Mouse (Mus musculus): ENCODE measurements around the gene Hip1. TPM values are rescaled to one million over a fixed set of nuclear protein-coding genes. Genes with fewer than 3 reads are reported as not detected.
A peak's percentile ranks its signal among the peaks of the same experiment; 100 is the strongest.

Hip1 gene
- 4.7 and 8.0 TPM in 2 replicates for polyA plus RNA-seq (2012; rRNA removed)

GRCm38 (mm10) chr5:135544865-135545797 is at the start of gene Hip1:
Gene Hip1 (minus strand): TSS chr5:135545120.
- Histone ChIP-seq H3K27me3 (ENCODE audit: control insufficient read depth, insufficient read depth, low read length) (peaks cover 17% of the 10 kb centered on the region; the same call in 1 of the 2 replicates), H3K27ac (ENCODE audit: insufficient read depth, low read depth, low read length) (peak within 1 kb of the TSS; percentile 12), H3K4me1 (ENCODE audit: control insufficient read depth, insufficient read depth, insufficient read length, low read length) (peaks cover 10% of the 10 kb centered on the region; the same call in 1 of the 2 replicates), H3K4me3 (ENCODE audit: low read depth, low read length) (peak within 1 kb of the TSS; percentile 71), H3K36me3 (ENCODE audit: control insufficient read depth, insufficient read depth, low read length) (no peaks in the 10 kb centered on the region)
- WGBS = 1% methylated on average over 46 of the region's 46 CpGs
- 0 out of 2 replicates have a peak, but pooled peaks have one; percentile 40 for TF ChIP-seq POLR2A (IDR thresholded peaks at IDR 0.05; ENCODE audit: low read depth, low read length)
- TF ChIP-seq CTCF (IDR thresholded peaks at IDR 0.05; ENCODE audit: extremely low read depth, insufficient read length, insufficient replicate concordance, low read depth, low read length) = peak; percentile 29; the same call in 1 of the 2 replicates

- Histone ChIP-seq H3K36me3 (ENCODE audit: control insufficient read depth, insufficient read depth, low read length) (no peaks in the 10 kb centered on the region), H3K4me1 (ENCODE audit: control insufficient read depth, insufficient read depth, insufficient read length, low read length) (peaks cover 25% of the 10 kb centered on the region; the same call in 1 of the 2 replicates), H3K4me3 (ENCODE audit: low read depth, low read length) (no peak overlapping the region), H3K27ac (ENCODE audit: insufficient read depth, low read depth, low read length) (peak overlapping the region; percentile 94), H3K27me3 (ENCODE audit: control insufficient read depth, insufficient read depth, low read length) (no peaks in the 10 kb centered on the region; the same call in 1 of the 2 replicates)
- 34% methylated on average over 12 of the region's 12 CpGs for WGBS
- TF ChIP-seq CTCF (IDR thresholded peaks at IDR 0.05; ENCODE audit: extremely low read depth, insufficient read length, insufficient replicate concordance, low read depth, low read length) (no peak), POLR2A (IDR thresholded peaks at IDR 0.05; ENCODE audit: low read depth, low read length) (no peak)
Observed at GRCm38 (mm10) chr5:135589996-135590784, 45.3 kb upstream of the Hip1 start.

GRCm38 (mm10) chr5:135587764-135588163 is 42.8 kb upstream of the Hip1 start:
- no peaks in the 10 kb centered on the region; the same call in 1 of the 2 replicates for H3K27me3 ChIP-seq (ENCODE audit: control insufficient read depth, insufficient read depth, low read length)
- peak overlapping the region; percentile 46; the same call in 1 of the 2 replicates for H3K27ac ChIP-seq (ENCODE audit: insufficient read depth, low read depth, low read length)
- no peaks in the 10 kb centered on the region for H3K36me3 ChIP-seq (ENCODE audit: control insufficient read depth, insufficient read depth, low read length)
- no peak overlapping the region for H3K4me3 ChIP-seq (ENCODE audit: low read depth, low read length)
- H3K4me1 ChIP-seq (ENCODE audit: control insufficient read depth, insufficient read depth, insufficient read length, low read length) = peaks cover 25% of the 10 kb centered on the region; the same call in 1 of the 2 replicates
- WGBS = 41% methylated on average over 4 of the region's 4 CpGs
- no peak for TF ChIP-seq CTCF (IDR thresholded peaks at IDR 0.05; ENCODE audit: extremely low read depth, insufficient read length, insufficient replicate concordance, low read depth, low read length)
- no peak for TF ChIP-seq POLR2A (IDR thresholded peaks at IDR 0.05; ENCODE audit: low read depth, low read length)

- 84% methylated on average over 8 of the region's 8 CpGs for WGBS
- Histone ChIP-seq H3K36me3 (ENCODE audit: control insufficient read depth, insufficient read depth, low read length) (no peaks in the 10 kb centered on the region), H3K4me1 (ENCODE audit: control insufficient read depth, insufficient read depth, insufficient read length, low read length) (peaks cover 25% of the 10 kb centered on the region; the same call in 1 of the 2 replicates), H3K4me3 (ENCODE audit: low read depth, low read length) (no peak overlapping the region), H3K27ac (ENCODE audit: insufficient read depth, low read depth, low read length) (no peak overlapping the region), H3K27me3 (ENCODE audit: control insufficient read depth, insufficient read depth, low read length) (no peaks in the 10 kb centered on the region)
- no peak for TF ChIP-seq POLR2A (IDR thresholded peaks at IDR 0.05; ENCODE audit: low read depth, low read length)
- TF ChIP-seq CTCF (IDR thresholded peaks at IDR 0.05; ENCODE audit: extremely low read depth, insufficient read length, insufficient replicate concordance, low read depth, low read length) = no peak
Observed at GRCm38 (mm10) chr5:135585691-135586090, 40.8 kb upstream of the Hip1 start.

- H3K4me1 ChIP-seq (ENCODE audit: control insufficient read depth, insufficient read depth, insufficient read length, low read length) = peaks cover 13% of the 10 kb centered on the region; the same call in 1 of the 2 replicates
- no peaks in the 10 kb centered on the region for H3K36me3 ChIP-seq (ENCODE audit: control insufficient read depth, insufficient read depth, low read length)
- WGBS = 81% methylated on average over 4 of the region's 4 CpGs
- H3K27me3 ChIP-seq (ENCODE audit: control insufficient read depth, insufficient read depth, low read length) = no peaks in the 10 kb centered on the region
- TF ChIP-seq CTCF (IDR thresholded peaks at IDR 0.05; ENCODE audit: extremely low read depth, insufficient read length, insufficient replicate concordance, low read depth, low read length) = no peak
- TF ChIP-seq POLR2A (IDR thresholded peaks at IDR 0.05; ENCODE audit: low read depth, low read length) = no peak
- H3K4me3 ChIP-seq (ENCODE audit: low read depth, low read length) = no peak overlapping the region
- no peak overlapping the region for H3K27ac ChIP-seq (ENCODE audit: insufficient read depth, low read depth, low read length)
Observed at GRCm38 (mm10) chr5:135582330-135582729, 37.4 kb upstream of the Hip1 start.

GRCm38 (mm10) chr5:135579331-135579751 is 34.4 kb upstream of the Hip1 start:
- Histone ChIP-seq H3K36me3 (ENCODE audit: control insufficient read depth, insufficient read depth, low read length) (no peaks in the 10 kb centered on the region), H3K27me3 (ENCODE audit: control insufficient read depth, insufficient read depth, low read length) (no peaks in the 10 kb centered on the region), H3K4me1 (ENCODE audit: control insufficient read depth, insufficient read depth, insufficient read length, low read length) (no peaks in the 10 kb centered on the region; the same call in 1 of the 2 replicates), H3K4me3 (ENCODE audit: low read depth, low read length) (no peak overlapping the region), H3K27ac (ENCODE audit: insufficient read depth, low read depth, low read length) (no peak overlapping the region)
- 88% methylated on average over 10 of the region's 10 CpGs for WGBS
- no peak for TF ChIP-seq POLR2A (IDR thresholded peaks at IDR 0.05; ENCODE audit: low read depth, low read length)
- TF ChIP-seq CTCF (IDR thresholded peaks at IDR 0.05; ENCODE audit: extremely low read depth, insufficient read length, insufficient replicate concordance, low read depth, low read length) = no peak
